Mouse (Mus musculus) liver, adult 2 months (tissue): ENCODE results near the gene Morn1.

Experiments used
- CTCF ChIP-seq: fragments of 200-500 bp; IDR thresholded peaks from 2 replicates; pipeline ENCODE4 v1.5.1; 2011; ENCODE audit warnings: low read depth, low read length, control low read depth
- POLR2A ChIP-seq: fragments of 200-500 bp; IDR thresholded peaks from 2 replicates; pipeline ENCODE4 v1.6.1; 2011; ENCODE audit warnings: low read length, control low read depth; ENCODE audit not compliant: insufficient read depth; ENCODE audit errors: extremely low read depth

DNA sequence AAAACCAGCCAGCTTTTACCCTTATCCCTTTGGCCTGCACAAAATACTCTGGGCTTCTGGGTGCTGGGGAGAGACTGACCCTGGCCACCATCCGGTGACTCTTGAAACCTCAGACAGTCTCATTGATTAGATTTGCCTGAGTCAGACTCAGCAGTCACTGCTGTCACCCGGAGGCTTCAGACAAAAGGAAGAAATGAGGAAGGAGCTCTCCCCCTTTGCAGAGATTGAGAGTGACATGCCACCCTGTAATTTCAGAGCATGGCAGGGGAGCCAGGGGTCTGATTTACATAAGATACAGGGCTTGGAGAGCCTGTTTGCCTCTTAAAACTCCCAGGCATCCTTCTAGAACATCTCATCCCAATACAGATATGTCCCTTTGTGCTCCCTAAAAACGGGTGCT is 46.8 kb downstream of the Morn1 start:
- TF ChIP-seq CTCF = no peak
- no peak for TF ChIP-seq POLR2A
